Mouse (Mus musculus): Measurements from ENCODE around the gene Nupr1l. TPM values are rescaled to one million over a fixed set of nuclear protein-coding genes. Genes with fewer than 3 reads are reported as not detected.
A peak's percentile ranks its signal among the peaks of the same experiment; 100 is the strongest.

Gene Nupr1l
- polyA plus RNA-seq, 1 experiment from 2014 or later, result 2.2 TPM

GRCm38 (mm10) chr5:129924820-129925452 is 16.6 kb downstream of the Nupr1l start:
- no peaks in the 10 kb centered on the region for H3K27me3 ChIP-seq (ENCODE audit: control insufficient read depth, insufficient read depth, low read length)
- no peaks in the 10 kb centered on the region for H3K9me3 ChIP-seq (ENCODE audit: control insufficient read depth, low read depth, low read length)
- no peak overlapping the region for H3K9ac ChIP-seq (replicated peaks; ENCODE audit: low read depth, low read length)
- no peak overlapping the region for H3K4me3 ChIP-seq (ENCODE audit: low read depth, low read length)
- WGBS, result 88% methylated on average over 8 of the region's 8 CpGs
- H3K4me1 ChIP-seq (ENCODE audit: control insufficient read depth, insufficient read depth, low read length), result no peaks in the 10 kb centered on the region
- no peak overlapping the region for H3K4me2 ChIP-seq (replicated peaks; ENCODE audit: low read depth, low read length)
- no peak overlapping the region for H3K27ac ChIP-seq (ENCODE audit: low read length)
- H3K36me3 ChIP-seq (ENCODE audit: control insufficient read depth, insufficient read depth, low read length), result no peaks in the 10 kb centered on the region
- ATAC-seq (ENCODE audit: insufficient number of reproducible peaks, insufficient read depth, low FRiP score, low read depth), result no peak

GRCm38 (mm10) chr5:129925933-129926332 is 17.6 kb downstream of the Nupr1l start:
- Histone ChIP-seq H3K27ac (ENCODE audit: low read length) (no peak overlapping the region), H3K9me3 (ENCODE audit: control insufficient read depth, low read depth, low read length) (no peaks in the 10 kb centered on the region), H3K36me3 (ENCODE audit: control insufficient read depth, insufficient read depth, low read length) (no peaks in the 10 kb centered on the region), H3K4me2 (replicated peaks; ENCODE audit: low read depth, low read length) (no peak overlapping the region), H3K27me3 (ENCODE audit: control insufficient read depth, insufficient read depth, low read length) (no peaks in the 10 kb centered on the region), H3K4me3 (ENCODE audit: low read depth, low read length) (no peak overlapping the region), H3K9ac (replicated peaks; ENCODE audit: low read depth, low read length) (no peak overlapping the region), H3K4me1 (ENCODE audit: control insufficient read depth, insufficient read depth, low read length) (no peaks in the 10 kb centered on the region)
- WGBS, result 78% methylated on average over 5 of the region's 5 CpGs
- no peak for ATAC-seq (ENCODE audit: insufficient number of reproducible peaks, insufficient read depth, low FRiP score, low read depth)

- Histone ChIP-seq H3K27me3 (ENCODE audit: control insufficient read depth, insufficient read depth, low read length) (no peaks in the 10 kb centered on the region), H3K4me1 (ENCODE audit: control insufficient read depth, insufficient read depth, low read length) (no peaks in the 10 kb centered on the region), H3K36me3 (ENCODE audit: control insufficient read depth, insufficient read depth, low read length) (no peaks in the 10 kb centered on the region), H3K9me3 (ENCODE audit: control insufficient read depth, low read depth, low read length) (no peaks in the 10 kb centered on the region), H3K27ac (ENCODE audit: low read length) (no peak overlapping the region), H3K9ac (replicated peaks; ENCODE audit: low read depth, low read length) (no peak overlapping the region), H3K4me3 (ENCODE audit: low read depth, low read length) (no peak overlapping the region), H3K4me2 (replicated peaks; ENCODE audit: low read depth, low read length) (no peak overlapping the region)
- ATAC-seq (ENCODE audit: insufficient number of reproducible peaks, insufficient read depth, low FRiP score, low read depth), result no peak
- WGBS, result 43% methylated on average over 9 of the region's 9 CpGs
Measured at GRCm38 (mm10) chr5:129929924-129930855, 21.9 kb downstream of the Nupr1l start.

- no peaks in the 10 kb centered on the region for H3K9me3 ChIP-seq (ENCODE audit: control insufficient read depth, low read depth, low read length)
- 51% methylated on average over 4 of the region's 4 CpGs for WGBS
- H3K4me1 ChIP-seq (ENCODE audit: control insufficient read depth, insufficient read depth, low read length), result no peaks in the 10 kb centered on the region
- no peaks in the 10 kb centered on the region for H3K36me3 ChIP-seq (ENCODE audit: control insufficient read depth, insufficient read depth, low read length)
- no peak for ATAC-seq (ENCODE audit: insufficient number of reproducible peaks, insufficient read depth, low FRiP score, low read depth)
- no peak overlapping the region for H3K4me3 ChIP-seq (ENCODE audit: low read depth, low read length)
- H3K4me2 ChIP-seq (replicated peaks; ENCODE audit: low read depth, low read length), result no peak overlapping the region
- no peaks in the 10 kb centered on the region for H3K27me3 ChIP-seq (ENCODE audit: control insufficient read depth, insufficient read depth, low read length)
- no peak overlapping the region for H3K27ac ChIP-seq (ENCODE audit: low read length)
- no peak overlapping the region for H3K9ac ChIP-seq (replicated peaks; ENCODE audit: low read depth, low read length)
Measured at GRCm38 (mm10) chr5:129936941-129937340, 28.6 kb downstream of the Nupr1l start.

- 45% methylated on average over 2 of the region's 2 CpGs for WGBS
- peaks cover 2% of the 10 kb centered on the region; the same call in 1 of the 2 replicates for H3K36me3 ChIP-seq (ENCODE audit: control insufficient read depth, insufficient read depth, low read length)
- H3K4me3 ChIP-seq (ENCODE audit: low read depth, low read length), result no peak overlapping the region
- H3K4me2 ChIP-seq (replicated peaks; ENCODE audit: low read depth, low read length), result no peak overlapping the region
- no peak overlapping the region for H3K9ac ChIP-seq (replicated peaks; ENCODE audit: low read depth, low read length)
- H3K27ac ChIP-seq (ENCODE audit: low read length), result no peak overlapping the region
- no peak for ATAC-seq (ENCODE audit: insufficient number of reproducible peaks, insufficient read depth, low FRiP score, low read depth)
- 0 out of 2 replicates have a peak, but pooled peaks cover 4% of the 10 kb centered on the region for H3K4me1 ChIP-seq (ENCODE audit: control insufficient read depth, insufficient read depth, low read length)
- no peaks in the 10 kb centered on the region for H3K9me3 ChIP-seq (ENCODE audit: control insufficient read depth, low read depth, low read length)
- H3K27me3 ChIP-seq (ENCODE audit: control insufficient read depth, insufficient read depth, low read length), result no peaks in the 10 kb centered on the region
Measured at GRCm38 (mm10) chr5:129940281-129940680, 31.9 kb downstream of the Nupr1l start.

GRCm38 (mm10) chr5:129940736-129941494 is 32.6 kb downstream of the Nupr1l start:
- Histone ChIP-seq H3K27ac (ENCODE audit: low read length) (peak overlapping the region; percentile 21; the same call in 1 of the 2 replicates), H3K36me3 (ENCODE audit: control insufficient read depth, insufficient read depth, low read length) (peaks cover 6% of the 10 kb centered on the region; the same call in 1 of the 2 replicates), H3K4me1 (ENCODE audit: control insufficient read depth, insufficient read depth, low read length) (0 out of 2 replicates have a peak, but pooled peaks cover 4% of the 10 kb centered on the region), H3K9me3 (ENCODE audit: control insufficient read depth, low read depth, low read length) (no peaks in the 10 kb centered on the region), H3K4me2 (replicated peaks; ENCODE audit: low read depth, low read length) (peak overlapping the region; percentile 37), H3K9ac (replicated peaks; ENCODE audit: low read depth, low read length) (no peak overlapping the region), H3K4me3 (ENCODE audit: low read depth, low read length) (peak overlapping the region; percentile 43), H3K27me3 (ENCODE audit: control insufficient read depth, insufficient read depth, low read length) (no peaks in the 10 kb centered on the region)
- 4% methylated on average over 9 of the region's 9 CpGs for WGBS
- ATAC-seq (ENCODE audit: insufficient number of reproducible peaks, insufficient read depth, low FRiP score, low read depth), result no peak

GRCm38 (mm10) chr5:129941495-129942045 is 33.2 kb downstream of the Nupr1l start, which contains the start of gene Vkorc1l1:
Gene Vkorc1l1, plus strand, starts transcription at chr5:129941970.
- H3K9ac ChIP-seq (replicated peaks; ENCODE audit: low read depth, low read length), result peak within 1 kb of the TSS; percentile 77
- H3K27ac ChIP-seq (ENCODE audit: low read length), result peak within 1 kb of the TSS; percentile 39
- peak within 1 kb of the TSS; percentile 79 for H3K4me3 ChIP-seq (ENCODE audit: low read depth, low read length)
- H3K27me3 ChIP-seq (ENCODE audit: control insufficient read depth, insufficient read depth, low read length), result no peaks in the 10 kb centered on the region
- ATAC-seq (ENCODE audit: insufficient number of reproducible peaks, insufficient read depth, low FRiP score, low read depth), result peak; percentile 99
- WGBS, result under 1% methylated on average over 58 of the region's 59 CpGs
- peaks cover 6% of the 10 kb centered on the region; the same call in 1 of the 2 replicates for H3K36me3 ChIP-seq (ENCODE audit: control insufficient read depth, insufficient read depth, low read length)
- H3K9me3 ChIP-seq (ENCODE audit: control insufficient read depth, low read depth, low read length), result no peaks in the 10 kb centered on the region
- H3K4me2 ChIP-seq (replicated peaks; ENCODE audit: low read depth, low read length), result peak within 1 kb of the TSS; percentile 83
- H3K4me1 ChIP-seq (ENCODE audit: control insufficient read depth, insufficient read depth, low read length), result 0 out of 2 replicates have a peak, but pooled peaks cover 4% of the 10 kb centered on the region
